Mouse (Mus musculus) spleen, postnatal 4 days (tissue): Measurements from ENCODE around the gene Hnrnph2.

Experiments used
- DNase-seq, 2 experiments: peaks; one replicate each; pipeline ENCODE4 v3.0.0; 2022; ENCODE audit warnings: low spot score in 2 of 2

Hnrnph2 gene

GRCm38 (mm10) chrX:134600659-134601379 is at the start of gene Hnrnph2, which contains the start of gene Gla:
Hnrnph2 (plus strand) TSS chrX:134601179.
Gla (minus strand) TSS chrX:134601125.
- DNase-seq: peak; percentile 84 to 85

GRCm38 (mm10) chrX:134553326-134553725 is 47.7 kb upstream of the Hnrnph2 start:
- no peak for DNase-seq

GRCm38 (mm10) chrX:134554425-134554824 is 46.6 kb upstream of the Hnrnph2 start:
- no peak for DNase-seq

GRCm38 (mm10) chrX:134564326-134564725 is 36.7 kb upstream of the Hnrnph2 start:
- no peak for DNase-seq

GRCm38 (mm10) chrX:134566536-134567222 is 34.3 kb upstream of the Hnrnph2 start:
- peak in 1 of 2 experiments; percentile 28 for DNase-seq

- DNase-seq: no peak
These were observed 23.1 kb upstream of the Hnrnph2 start for GRCm38 (mm10) chrX:134577896-134578295.

- DNase-seq: no peak
These were observed 20.3 kb upstream of the Hnrnph2 start for GRCm38 (mm10) chrX:134580528-134581305.

GRCm38 (mm10) chrX:134582270-134582669 is 18.7 kb upstream of the Hnrnph2 start:
- no peak for DNase-seq

GRCm38 (mm10) chrX:134582888-134583669 is 17.9 kb upstream of the Hnrnph2 start, which contains the start of gene Btk:
Btk (minus strand) TSS chrX:134583570.
- no peak for DNase-seq

- peak; percentile 90 to 96 for DNase-seq
These were observed 15.6 kb upstream of the Hnrnph2 start, which contains the start of gene Rpl36a for GRCm38 (mm10) chrX:134585103-134586002. Rpl36a (plus strand) TSS chrX:134585654.

GRCm38 (mm10) chrX:134586447-134586846 is 14.5 kb upstream of the Hnrnph2 start:
- DNase-seq: no peak

GRCm38 (mm10) chrX:134588261-134588660 is 12.7 kb upstream of the Hnrnph2 start:
- no peak for DNase-seq

GRCm38 (mm10) chrX:134588997-134589396 is 12.0 kb upstream of the Hnrnph2 start:
- no peak for DNase-seq

GRCm38 (mm10) chrX:134589836-134590235 is 11.1 kb upstream of the Hnrnph2 start:
- no peak for DNase-seq

GRCm38 (mm10) chrX:134599922-134600565 is 935 bp upstream of the Hnrnph2 start:
- DNase-seq: no peak

GRCm38 (mm10) chrX:134601380-134602120 is 571 bp downstream of the Hnrnph2 start:
- DNase-seq: no peak

- DNase-seq: no peak
These were observed 8.5 kb downstream of the Hnrnph2 start for GRCm38 (mm10) chrX:134609472-134609871.

GRCm38 (mm10) chrX:134610984-134611383 is 10.0 kb downstream of the Hnrnph2 start:
- DNase-seq: no peak
